Mouse (Mus musculus) cerebellum, adult 11-12 months (tissue): ENCODE measurements at regions not wholly inside any gene's neighbourhood (a gene's known extent, or its start where the extent isn't known, plus 50 kb on each side); places are given as distances from the start of the nearest gene placed in this dataset.

Source experiments
- DNase-seq: peaks from one replicate; pipeline ENCODE4 v3.0.0; 2022

- DNase-seq: no peak
Measured at GRCm38 (mm10) chr1:151125028-151125659, 57.2 kb upstream of the Gm47985 start.

- DNase-seq: no peak
Measured at GRCm38 (mm10) chr1:151125764-151126485, 56.4 kb upstream of the Gm47985 start.

GRCm38 (mm10) chr1:151126756-151127155, 55.6 kb upstream of the Gm47985 start:
- DNase-seq: no peak

GRCm38 (mm10) chr1:151128005-151128404, 54.3 kb upstream of the Gm47985 start:
- no peak for DNase-seq

- DNase-seq: no peak
Measured at GRCm38 (mm10) chr1:151128955-151129354, 53.4 kb upstream of the Gm47985 start.

- no peak for DNase-seq
Measured at GRCm38 (mm10) chr1:151130036-151130435, 52.3 kb upstream of the Gm47985 start.

- DNase-seq: no peak
Measured at GRCm38 (mm10) chr1:151130845-151131626, 51.3 kb upstream of the Gm47985 start.

GRCm38 (mm10) chr1:151131627-151132284, 50.6 kb upstream of the Gm47985 start:
- DNase-seq: no peak
